Mouse (Mus musculus) myocyte (in vitro differentiated cells): ENCODE results near the gene Hist1h1c.

Experiments
- MYOG ChIP-seq, 3 experiments: IDR thresholded peaks; one replicate each; pipeline ENCODE4 v1.6.1; 2011; ENCODE audit warnings: control low read depth in 2 of 3, low read depth in 2 of 3, mild to moderate bottlenecking in 2 of 3; ENCODE audit not compliant: insufficient read length in 2 of 3, control insufficient read depth in 1 of 3, insufficient read depth in 1 of 3
- POLR2A ChIP-seq: IDR thresholded peaks from one replicate; pipeline ENCODE4 v1.6.1; 2011; ENCODE audit warnings: low read depth, mild to moderate bottlenecking, control low read depth, moderate library complexity; ENCODE audit not compliant: insufficient read length

DNA sequence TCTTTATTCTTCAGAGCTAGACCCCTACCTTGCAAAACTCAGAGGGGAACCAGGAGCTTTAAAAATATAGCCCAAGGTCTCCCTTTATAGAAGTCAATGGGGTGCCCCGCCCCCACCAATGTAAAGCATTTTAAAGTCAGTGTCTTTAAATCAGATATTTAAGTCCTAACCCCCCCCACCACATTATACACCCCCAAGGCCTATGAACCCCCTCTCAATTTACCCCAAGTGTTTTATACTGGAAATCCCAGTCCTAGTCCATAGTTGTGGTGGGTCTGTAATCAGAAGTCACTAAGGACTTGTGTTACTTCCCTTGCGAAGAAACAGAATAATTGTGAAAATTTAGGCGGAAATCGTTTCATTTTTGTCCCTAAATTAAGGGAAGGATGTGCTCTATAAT, 567 bp upstream of the Hist1h1c start:
- TF ChIP-seq POLR2A (no peak), MYOG (IDR thresholded peaks at IDR 0.05; ENCODE audit: control insufficient read depth in 1 of 3, insufficient read depth in 1 of 3, insufficient read length in 2 of 3, low read depth in 2 of 3) (no peak)
